Mouse (Mus musculus): Measurements from ENCODE around the gene Svbp. TPM values are rescaled to one million over a fixed set of nuclear protein-coding genes. Genes with fewer than 3 reads are reported as not detected.

Svbp gene
- polyA plus RNA-seq (2017; shearing (Covaris generic)) = 67.0 TPM

DNA sequence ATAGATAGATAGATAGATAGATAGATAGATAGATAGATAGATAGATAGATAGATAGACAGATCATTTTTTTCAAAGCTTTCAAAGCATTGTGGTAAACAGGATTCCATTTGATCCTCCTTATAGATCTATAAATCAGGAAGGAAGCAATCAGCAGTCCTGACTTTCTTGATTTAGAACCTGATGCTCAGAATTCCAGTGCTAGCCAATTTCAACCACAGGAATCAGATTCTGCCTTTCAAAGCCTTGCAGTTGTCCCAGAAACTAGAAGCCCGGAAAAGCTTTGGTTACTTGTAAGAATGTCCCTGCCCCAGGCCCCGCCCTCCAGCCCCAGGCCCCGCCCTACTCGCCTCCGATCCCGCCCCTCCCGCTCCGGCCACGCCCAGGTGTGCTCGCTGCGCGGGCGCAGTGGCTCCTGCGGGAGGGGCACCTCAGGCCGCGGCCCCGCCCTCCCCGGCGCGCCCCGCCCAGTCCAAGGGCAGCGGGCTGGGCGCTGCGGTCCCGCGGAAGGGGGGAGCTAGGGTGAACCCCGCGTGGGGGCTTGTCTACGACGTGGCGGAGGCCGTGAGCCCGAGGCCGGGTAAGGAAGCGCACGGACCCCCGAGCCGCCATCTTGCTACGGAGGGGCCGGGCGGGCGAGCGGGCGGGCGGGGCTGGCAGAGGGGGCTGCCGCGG lies at the start of gene Svbp:
TSS of gene Svbp (plus strand) at position 398 of the 673 bp plus-strand sequence.

DNA sequence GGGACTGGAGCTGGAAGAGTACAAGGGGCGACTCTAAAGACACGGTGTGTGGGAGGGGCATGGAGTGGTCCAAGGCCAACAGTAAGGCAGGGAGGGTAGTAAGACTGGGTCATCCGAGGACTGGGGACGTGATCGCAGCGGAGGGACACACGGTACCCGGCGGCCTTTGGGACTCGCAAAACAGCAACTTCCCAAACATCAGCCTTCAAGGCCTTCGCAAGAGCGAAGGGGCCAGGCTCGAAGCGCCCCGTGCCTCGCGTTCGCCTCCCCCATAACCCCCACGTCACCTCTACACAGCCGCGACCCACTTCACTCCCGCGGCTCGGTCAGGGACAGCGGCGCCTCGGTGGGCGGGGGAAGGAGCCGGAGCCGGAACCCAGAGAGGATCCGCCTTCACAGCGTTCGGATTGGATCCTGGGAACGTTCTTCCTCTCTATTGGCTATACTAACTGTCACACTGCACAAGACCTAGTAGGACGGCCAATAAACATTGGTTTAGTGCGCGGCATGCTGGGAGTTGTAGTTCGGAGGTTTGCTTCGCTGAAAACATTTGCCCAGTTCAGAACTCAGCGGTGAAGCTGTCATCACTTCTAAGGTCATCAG lies 21.2 kb upstream of the Svbp start, which contains the start of gene Zfp691:
TSS of gene Zfp691 (minus strand) at position 345 of the 603 bp plus-strand sequence.

DNA sequence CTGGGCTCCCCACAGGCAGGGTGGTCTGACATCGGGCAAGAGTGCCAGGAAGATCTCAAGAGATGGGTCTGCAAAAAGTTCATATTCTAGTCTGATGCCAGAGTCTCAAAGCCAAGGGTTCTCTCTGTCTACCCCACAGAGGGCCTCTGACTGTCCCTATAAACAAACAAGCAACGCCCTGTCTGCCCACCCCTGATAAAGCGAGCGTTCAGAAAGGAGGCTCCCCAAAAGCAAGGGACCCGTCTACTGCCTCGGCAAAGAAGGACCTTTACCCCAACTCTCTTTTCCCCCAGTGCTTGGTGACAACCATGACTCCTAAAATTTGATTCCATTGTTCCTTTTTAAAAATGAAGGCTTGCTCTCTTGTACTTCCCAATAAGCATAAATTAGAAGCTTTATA lies 5.2 kb upstream of the Svbp start, which contains the start of gene Ermap:
TSS of gene Ermap (minus strand) at position 148 of the 400 bp plus-strand sequence.

DNA sequence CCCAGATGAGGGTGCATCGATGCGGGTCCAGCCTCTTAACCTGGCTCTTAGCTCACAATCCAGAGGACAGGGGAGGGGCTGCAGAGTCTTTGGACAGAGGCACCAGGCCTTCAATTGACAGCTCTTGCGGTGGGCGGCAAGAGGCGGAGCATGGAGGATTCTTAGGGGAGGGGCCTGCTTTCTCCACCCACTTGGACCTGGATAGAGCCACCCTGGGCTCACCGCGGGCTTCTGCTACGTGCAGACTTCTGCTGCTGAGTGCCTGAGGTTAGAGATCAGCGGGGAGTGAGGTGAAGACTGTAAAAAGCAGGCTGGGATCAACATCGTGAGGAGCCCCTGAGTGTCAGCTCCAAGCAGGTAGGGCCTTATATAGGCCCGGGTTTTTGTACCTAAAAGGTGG lies 23.1 kb downstream of the Svbp start, which contains the start of gene Tmem269:
TSS of gene Tmem269 (minus strand) at position 49 of the 400 bp plus-strand sequence.

DNA sequence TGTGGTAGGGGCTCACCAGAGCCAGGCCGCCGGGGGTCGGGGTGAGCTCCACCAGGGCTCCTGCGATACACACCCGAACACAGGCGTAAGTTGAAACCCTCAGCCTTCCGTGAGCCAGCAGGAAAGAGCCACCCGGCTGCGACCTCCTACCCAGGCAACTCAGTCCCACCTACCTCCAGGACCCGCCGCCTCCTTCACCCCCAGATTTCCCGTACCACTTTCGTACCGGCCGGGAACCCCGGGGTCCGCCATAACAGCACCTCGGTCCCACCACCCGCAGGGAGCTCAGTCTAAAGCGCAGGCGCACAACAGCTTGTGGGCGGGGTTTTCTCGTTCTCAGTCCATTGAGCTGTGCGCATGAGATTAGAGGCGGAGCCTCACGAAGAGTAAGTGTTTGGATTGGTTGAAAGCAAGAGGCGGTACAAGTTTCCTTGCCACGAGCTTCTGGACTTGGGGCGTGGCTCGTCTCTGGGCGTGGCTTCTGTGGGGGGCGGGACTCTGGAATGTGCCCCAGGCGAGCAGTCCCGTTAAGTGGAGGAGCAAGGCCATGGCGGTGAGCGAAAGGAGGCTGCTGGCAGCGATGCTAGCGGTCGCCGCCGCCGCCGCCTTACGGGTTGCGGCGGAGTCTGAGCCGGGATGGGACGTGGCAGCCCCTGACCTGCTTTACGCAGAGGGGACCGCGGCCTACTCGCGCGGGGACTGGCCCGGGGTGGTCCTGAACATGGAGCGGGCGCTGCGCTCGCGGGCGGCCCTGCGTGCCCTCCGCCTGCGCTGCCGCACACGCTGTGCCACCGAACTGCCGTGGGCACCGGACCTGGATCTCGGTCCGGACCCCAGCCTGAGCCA lies 37.5 kb downstream of the Svbp start, which contains the start of the genes AU022252 and P3h1:
TSS of gene AU022252 (minus strand) at position 303 of the 846 bp plus-strand sequence.
TSS of gene P3h1 (plus strand) at position 506 of the 846 bp plus-strand sequence.

Other genes starting within 250 kb of the Svbp start
- not detected for gene Lao1, start 233.7 kb upstream of the Svbp start, polyA plus RNA-seq (2017; shearing (Covaris generic))
- gene Slc2a1, start 86.6 kb upstream of the Svbp start, polyA plus RNA-seq (2017; shearing (Covaris generic)) = 54.3 TPM
- gene Zfp691, start 21.1 kb upstream of the Svbp start, polyA plus RNA-seq (2017; shearing (Covaris generic)) = 2.1 TPM
- gene Ermap, start 5.3 kb upstream of the Svbp start, polyA plus RNA-seq (2017; shearing (Covaris generic)) = 0.53 TPM
- 0.73 TPM for gene Tmem269, start 22.9 kb downstream of the Svbp start, polyA plus RNA-seq (2017; shearing (Covaris generic))
- gene AU022252, start 37.4 kb downstream of the Svbp start, polyA plus RNA-seq (2017; shearing (Covaris generic)) = 16.7 TPM
- 3.9 TPM for gene P3h1, start 37.6 kb downstream of the Svbp start, polyA plus RNA-seq (2017; shearing (Covaris generic))
- gene Cldn19, start 60.1 kb downstream of the Svbp start, polyA plus RNA-seq (2017; shearing (Covaris generic)) = not detected
- gene Ybx1, start 99.3 kb downstream of the Svbp start, polyA plus RNA-seq (2017; shearing (Covaris generic)) = 478 TPM
- 47.9 TPM for gene Ppih, start 125.2 kb downstream of the Svbp start, polyA plus RNA-seq (2017; shearing (Covaris generic))
- 7.9 TPM for gene Ccdc30, start 220.2 kb downstream of the Svbp start, polyA plus RNA-seq (2017; shearing (Covaris generic))
- 61.3 TPM for gene Ppcs, start 227.1 kb downstream of the Svbp start, polyA plus RNA-seq (2017; shearing (Covaris generic))
- gene Zmynd12, start 227.5 kb downstream of the Svbp start, polyA plus RNA-seq (2017; shearing (Covaris generic)) = 0.78 TPM

Measured in CD4-positive, CD25-positive, alpha-beta regulatory T cell (primary cell).